Mouse (Mus musculus): ENCODE results near the gene Ccng2. TPM values are rescaled to one million over a fixed set of nuclear protein-coding genes. Genes with fewer than 3 reads are reported as not detected.

The Ccng2 gene
- total RNA-seq (2021): 1 to 10 TPM; 8.6 to 9.7 TPM
- long read RNA-seq, experiment 1, transcript Ccng2-201 (8 exons, 2,810 nt): major isoform, 11 of 12 reads
- long read RNA-seq, experiment 1, partial matches to known transcripts: 0 of 12 reads
- long read RNA-seq, experiment 1, other reads (novel, unspliced or antisense): 1 of 12 reads
- long read RNA-seq, experiment 2, transcript Ccng2-201 (8 exons, 2,810 nt): major isoform, 14 of 18 reads
- long read RNA-seq, experiment 2, partial matches to known transcripts: 4 of 18 reads
- long read RNA-seq, experiment 2, other reads (novel, unspliced or antisense): 0 of 18 reads

DNA sequence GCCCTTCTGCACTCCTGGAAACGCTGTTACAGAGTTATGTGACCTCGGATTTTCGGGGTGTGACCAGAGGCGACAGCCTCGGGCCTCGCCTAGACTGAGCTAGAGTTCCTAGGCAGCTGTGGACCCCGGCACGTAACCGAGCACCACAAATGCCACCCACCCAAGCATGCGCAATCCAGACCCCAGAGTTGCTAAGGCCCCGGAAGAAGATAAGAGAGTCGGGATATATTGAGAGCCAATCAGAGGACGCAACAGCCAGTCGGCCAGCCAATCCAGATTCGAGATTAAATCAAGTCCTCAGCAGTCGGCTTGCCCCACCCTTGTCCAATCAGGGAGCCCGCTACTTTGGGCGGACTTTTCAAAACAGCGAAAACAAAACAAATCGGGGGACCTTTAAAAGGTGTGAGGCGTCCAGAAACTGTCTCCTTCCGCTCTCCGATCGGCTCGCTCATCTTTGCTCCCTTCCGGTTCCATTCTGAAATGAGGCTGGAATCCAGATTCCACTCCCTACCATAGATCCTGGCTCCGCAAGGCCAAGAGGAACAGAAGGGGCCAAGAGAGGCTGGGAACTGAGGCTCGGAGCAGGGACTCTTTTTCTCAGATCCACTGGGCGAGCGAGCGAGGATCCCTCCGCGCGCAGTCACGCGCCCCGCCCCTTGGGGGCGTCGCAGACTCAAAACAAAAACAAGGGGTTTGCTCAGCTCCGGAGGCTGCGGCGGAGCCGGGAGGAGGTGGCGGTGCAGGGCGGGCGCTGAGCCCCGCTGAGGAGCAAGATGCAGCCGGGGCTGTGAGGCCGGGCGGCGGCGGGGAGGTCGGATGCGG is at the start of gene Ccng2:
Gene Ccng2, plus strand, starts transcription at position 375 of the 822 bp plus-strand sequence.
- Histone ChIP-seq H3K27ac (peak within 1 kb of the TSS; percentile 97), H3K4me3 (peak within 1 kb of the TSS; percentile 100)
- peak; percentile 31; the same call in 1 of the 2 replicates for TF ChIP-seq CTCF (IDR thresholded peaks at IDR 0.05)
- DNase-seq: peak; percentile 96
- intact Hi-C loops (cut with DNase I): loop anchor here (5.0 to 10.0 kb wide), 2 partner anchors 175 to 1302 kb away; partner anchors contain the start of genes Rchy1 and Sept11

GRCm38 (mm10) chr5:93218375-93218774 is 48.7 kb upstream of the Ccng2 start:
- DNase-seq: no peak
- no peak for TF ChIP-seq CTCF (IDR thresholded peaks at IDR 0.05)
- intact Hi-C loops (cut with DNase I): no loop called here
- Histone ChIP-seq H3K4me3 (no peak overlapping the region), H3K27ac (no peak overlapping the region)

DNA sequence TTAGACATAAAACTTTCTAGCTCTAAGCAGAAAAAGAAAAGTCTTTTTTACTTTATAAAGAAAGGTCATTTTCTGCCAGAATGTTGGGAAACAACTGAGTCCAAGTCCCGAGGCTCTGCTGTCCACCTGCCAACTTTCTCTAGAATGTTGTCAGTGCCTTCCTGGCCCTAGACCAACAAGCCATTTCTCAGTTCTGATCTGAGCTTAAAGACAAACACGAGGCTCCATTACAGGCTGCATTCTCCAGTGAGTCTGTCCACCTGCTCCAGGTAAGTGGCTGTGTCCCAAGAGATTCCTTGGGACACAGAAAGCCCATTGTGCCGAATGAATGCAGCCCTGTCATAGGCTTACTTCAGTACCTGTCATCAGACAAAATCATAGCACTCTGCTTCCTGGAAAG is 45.4 kb upstream of the Ccng2 start:
- Histone ChIP-seq H3K27ac (peak overlapping the region; percentile 68), H3K4me3 (peak overlapping the region; percentile 31; the same call in 1 of the 2 replicates)
- intact Hi-C loops (cut with DNase I): no loop called here
- no peak for TF ChIP-seq CTCF (IDR thresholded peaks at IDR 0.05)
- DNase-seq: peak; percentile 52

DNA sequence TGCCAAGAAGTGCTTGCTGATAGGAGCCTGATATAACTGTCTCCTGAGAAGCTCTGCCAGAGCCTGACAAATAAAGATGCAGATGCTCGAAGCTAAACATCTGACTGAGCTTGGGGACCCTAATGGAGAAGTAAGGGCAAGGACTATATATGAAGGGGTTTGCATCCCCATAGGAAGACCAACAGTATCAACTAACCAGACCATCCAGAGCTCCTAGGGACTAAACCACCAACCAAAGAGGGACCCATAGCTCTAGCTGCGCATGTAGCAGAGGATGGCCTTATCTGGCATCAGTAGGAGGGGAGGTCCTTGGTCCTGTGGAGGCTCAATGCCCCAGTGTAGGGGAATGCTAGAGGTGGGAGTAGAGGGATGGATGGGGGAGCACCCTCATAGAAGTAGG is 42.5 kb upstream of the Ccng2 start:
- Histone ChIP-seq H3K27ac (no peak overlapping the region), H3K4me3 (no peak overlapping the region)
- intact Hi-C loops (cut with DNase I): no loop called here
- no peak for DNase-seq
- TF ChIP-seq CTCF (IDR thresholded peaks at IDR 0.05): no peak

GRCm38 (mm10) chr5:93227157-93227556 is 39.9 kb upstream of the Ccng2 start:
- Histone ChIP-seq H3K27ac (no peak overlapping the region), H3K4me3 (no peak overlapping the region)
- intact Hi-C loops (cut with DNase I): no loop called here
- no peak for DNase-seq
- no peak for TF ChIP-seq CTCF (IDR thresholded peaks at IDR 0.05)

DNA sequence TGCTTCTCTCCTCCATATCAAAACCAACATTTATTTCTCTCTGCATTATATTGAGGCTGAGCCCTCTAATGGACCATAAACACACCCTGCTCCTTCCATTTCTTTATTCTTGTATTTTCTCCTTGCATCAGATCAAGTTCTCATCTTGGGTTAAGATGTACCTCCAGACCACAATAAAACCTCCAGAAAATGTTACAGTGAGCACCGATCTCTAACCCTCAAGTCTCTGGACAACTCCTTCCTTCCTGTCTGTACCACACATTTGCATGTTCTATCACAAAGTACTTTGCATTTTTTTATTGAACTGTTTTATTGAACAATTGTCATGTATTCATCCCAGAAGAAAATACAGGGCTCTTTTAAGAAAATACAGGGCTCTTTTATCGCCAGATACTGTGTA is 37.5 kb upstream of the Ccng2 start:
- H3K4me3 ChIP-seq: no peak overlapping the region
- intact Hi-C loops (cut with DNase I): no loop called here
- DNase-seq: no peak
- no peak overlapping the region for H3K27ac ChIP-seq
- no peak for TF ChIP-seq CTCF (IDR thresholded peaks at IDR 0.05)

DNA sequence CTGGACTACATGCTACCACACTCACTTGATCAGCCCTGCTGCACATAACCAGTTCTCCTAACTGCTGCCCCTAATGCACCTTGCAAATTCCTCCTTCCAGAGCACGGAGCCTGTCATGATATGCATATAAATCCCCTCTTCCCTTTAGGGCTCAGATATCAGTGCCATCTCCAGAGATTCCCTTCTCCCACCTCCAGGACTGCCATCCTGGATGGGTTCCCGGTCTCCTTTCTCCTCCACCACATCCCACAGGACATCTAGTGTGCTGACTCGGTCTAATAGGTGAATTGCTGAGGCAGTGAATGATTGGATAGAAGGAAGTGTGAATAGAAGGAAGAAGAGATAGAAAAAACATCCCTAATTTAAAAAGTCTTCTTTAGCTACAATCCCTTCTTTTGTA is 35.3 kb upstream of the Ccng2 start:
- no peak overlapping the region for H3K4me3 ChIP-seq
- intact Hi-C loops (cut with DNase I): no loop called here
- no peak for DNase-seq
- no peak for TF ChIP-seq CTCF (IDR thresholded peaks at IDR 0.05)
- H3K27ac ChIP-seq: no peak overlapping the region

- Histone ChIP-seq H3K27ac (no peak overlapping the region), H3K4me3 (no peak overlapping the region)
- intact Hi-C loops (cut with DNase I): no loop called here
- no peak for DNase-seq
- TF ChIP-seq CTCF (IDR thresholded peaks at IDR 0.05): no peak
Measured at GRCm38 (mm10) chr5:93232838-93233237, 34.2 kb upstream of the Ccng2 start.

- intact Hi-C loops (cut with DNase I): no loop called here
- no peak overlapping the region for H3K27ac ChIP-seq
- no peak overlapping the region for H3K4me3 ChIP-seq
- no peak for DNase-seq
- no peak for TF ChIP-seq CTCF (IDR thresholded peaks at IDR 0.05)
Measured at GRCm38 (mm10) chr5:93234130-93234529, 32.9 kb upstream of the Ccng2 start.

GRCm38 (mm10) chr5:93234605-93235004 is 32.5 kb upstream of the Ccng2 start:
- no peak for TF ChIP-seq CTCF (IDR thresholded peaks at IDR 0.05)
- no peak for DNase-seq
- intact Hi-C loops (cut with DNase I): no loop called here
- Histone ChIP-seq H3K4me3 (no peak overlapping the region), H3K27ac (no peak overlapping the region)

- Histone ChIP-seq H3K27ac (no peak overlapping the region), H3K4me3 (no peak overlapping the region)
- intact Hi-C loops (cut with DNase I): no loop called here
- TF ChIP-seq CTCF (IDR thresholded peaks at IDR 0.05): no peak
- DNase-seq: no peak
Measured at GRCm38 (mm10) chr5:93235888-93236287, 31.2 kb upstream of the Ccng2 start.

- TF ChIP-seq CTCF (IDR thresholded peaks at IDR 0.05): no peak
- no peak for DNase-seq
Measured at GRCm38 (mm10) chr5:93236541-93236940, 30.5 kb upstream of the Ccng2 start.

More at GRCm38 (mm10) chr5:93236541-93236940, 30.5 kb upstream of the Ccng2 start:
- no peak overlapping the region for H3K4me3 ChIP-seq
- no peak overlapping the region for H3K27ac ChIP-seq
- intact Hi-C loops (cut with DNase I): no loop called here
